Mouse (Mus musculus): ENCODE results near the gene Ndufa9.

Ndufa9 gene

GRCm38 (mm10) chr6:126848712-126849704 lies at the start of gene Ndufa9:
Ndufa9 (minus strand) TSS chr6:126849136.
- DNase-seq (ENCODE audit: low read depth, low spot score): peak; percentile 92

- DNase-seq (ENCODE audit: low read depth, low spot score): no peak
Measured at GRCm38 (mm10) chr6:126877118-126877517, 28.2 kb upstream of the Ndufa9 start.

DNA sequence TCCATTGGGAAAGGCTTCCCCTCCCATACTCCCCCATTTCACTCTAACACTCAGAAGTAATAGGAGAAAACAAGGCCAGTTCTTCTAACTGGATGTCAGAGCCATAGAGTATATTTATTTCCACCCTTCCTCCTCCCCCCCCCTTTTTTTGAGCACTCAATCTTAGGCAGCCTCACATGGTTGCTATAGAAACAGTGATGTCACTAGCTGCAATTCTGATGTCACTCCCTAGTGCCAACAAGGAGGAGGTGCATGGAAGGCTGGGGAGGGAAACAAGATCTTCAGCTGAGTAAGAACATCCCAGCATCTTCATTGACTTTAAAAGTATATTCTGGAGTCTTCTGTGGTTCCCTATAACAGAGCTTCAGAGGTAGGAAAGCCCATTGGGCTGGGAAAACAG lies 3.9 kb upstream of the Ndufa9 start, which contains the start of gene Akap3:
Gene Akap3 (plus strand): TSS at position 218 of the 400 bp plus-strand sequence.
- DNase-seq (ENCODE audit: low read depth, low spot score): no peak

- DNase-seq (ENCODE audit: low read depth, low spot score): no peak
Measured at GRCm38 (mm10) chr6:126836628-126837027, 12.3 kb downstream of the Ndufa9 start.

DNA sequence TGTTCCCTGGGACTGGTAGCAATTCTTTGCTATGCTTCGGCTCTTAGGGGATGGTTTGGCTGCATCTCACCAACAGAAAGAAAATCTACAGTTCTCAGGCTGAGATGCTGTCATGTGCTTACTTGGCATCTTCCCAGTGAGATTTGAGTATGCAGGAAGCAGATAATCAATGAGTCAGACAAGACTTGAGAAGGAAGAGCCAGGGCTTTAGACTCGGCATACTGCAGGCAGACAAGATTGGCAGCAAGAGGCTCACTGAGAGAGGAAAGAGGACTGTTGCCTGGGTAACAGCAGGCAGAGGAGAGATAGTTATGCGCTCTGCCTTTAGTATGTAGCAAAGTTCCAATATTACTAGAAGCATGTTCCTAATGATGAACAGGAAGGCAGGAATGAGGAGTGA lies 25.8 kb downstream of the Ndufa9 start:
- DNase-seq (ENCODE audit: low read depth, low spot score): no peak

DNA sequence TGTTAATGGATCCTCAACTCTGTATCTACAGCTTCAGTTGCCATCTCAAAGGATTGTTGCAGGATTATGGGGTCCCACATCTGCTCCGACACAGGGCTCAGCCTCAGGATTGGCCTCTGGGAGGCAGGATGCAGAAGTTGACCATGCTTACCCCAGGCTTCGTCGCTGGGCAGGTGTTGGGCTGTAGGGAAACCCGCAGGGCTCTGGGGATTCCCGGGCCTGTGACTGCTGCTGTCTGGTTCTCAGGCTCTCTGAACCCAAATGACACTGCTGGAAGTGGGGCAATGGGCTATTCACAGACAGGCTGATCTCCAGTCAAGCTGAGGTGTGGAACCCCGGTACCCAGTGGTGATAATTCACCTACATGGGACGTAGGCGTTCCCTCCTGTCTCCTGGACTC lies 32.6 kb downstream of the Ndufa9 start:
- DNase-seq (ENCODE audit: low read depth, low spot score): no peak

- DNase-seq (ENCODE audit: low read depth, low spot score): no peak
Measured at GRCm38 (mm10) chr6:126815206-126815750, 33.7 kb downstream of the Ndufa9 start.

DNA sequence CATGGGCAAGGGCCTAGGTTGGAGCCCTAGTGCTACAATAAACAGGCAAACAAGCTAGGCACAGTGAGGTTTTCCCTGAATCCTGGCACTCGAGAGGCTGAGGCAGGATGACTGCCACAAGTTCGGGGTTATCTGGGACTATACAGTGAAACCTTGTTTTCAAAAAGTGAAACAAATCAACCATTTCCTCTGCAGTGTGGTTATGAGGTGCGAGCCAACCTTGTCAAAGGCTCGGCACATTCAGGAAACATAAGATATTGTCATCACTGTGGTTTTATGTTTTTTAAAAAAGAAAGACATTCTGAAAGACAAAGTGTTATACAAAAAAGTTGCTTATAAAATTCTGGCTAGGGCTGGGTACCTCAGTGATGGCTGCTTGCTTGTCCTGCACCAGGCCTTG lies 37.5 kb downstream of the Ndufa9 start:
- no peak for DNase-seq (ENCODE audit: low read depth, low spot score)

DNA sequence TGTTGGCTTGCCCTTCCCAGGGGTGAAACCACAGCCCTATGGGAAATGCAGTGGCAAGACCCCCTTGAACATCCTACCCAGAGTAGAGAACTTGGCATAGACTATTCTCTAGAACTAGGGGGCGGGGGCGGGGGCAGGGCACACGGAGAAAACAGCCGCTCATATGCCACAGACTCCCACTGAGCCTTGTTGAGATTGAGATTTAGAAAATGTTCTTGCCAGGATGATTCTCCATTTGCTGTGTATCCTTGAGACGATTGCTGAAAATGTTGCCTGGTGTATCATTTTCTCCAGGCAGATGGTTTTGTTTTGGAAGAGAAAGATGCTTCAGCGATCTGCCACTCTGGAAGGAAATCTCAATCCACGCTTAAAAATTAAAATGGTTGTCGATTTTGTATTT lies 40.4 kb downstream of the Ndufa9 start:
- DNase-seq (ENCODE audit: low read depth, low spot score): no peak

DNA sequence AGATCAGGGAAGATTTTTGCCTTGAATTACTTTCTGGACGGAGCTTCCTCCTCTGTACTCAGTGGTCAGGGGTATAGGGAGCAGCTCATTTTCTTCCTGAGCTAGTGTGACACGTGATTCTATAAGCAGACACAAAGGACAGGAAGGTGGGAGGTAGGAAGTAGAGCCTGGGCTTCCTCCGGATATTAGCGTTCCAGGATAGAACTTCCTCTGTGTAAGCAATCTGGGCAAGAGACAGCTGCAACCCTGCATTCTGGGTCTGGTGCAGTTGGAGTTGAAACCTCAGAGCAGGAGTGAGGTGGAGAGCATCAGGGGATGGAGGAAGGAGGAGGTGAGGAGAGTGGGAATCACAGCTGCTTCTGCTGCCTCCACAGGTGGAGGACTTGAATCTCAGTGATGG lies 40.8 kb downstream of the Ndufa9 start:
- DNase-seq (ENCODE audit: low read depth, low spot score): no peak

DNA sequence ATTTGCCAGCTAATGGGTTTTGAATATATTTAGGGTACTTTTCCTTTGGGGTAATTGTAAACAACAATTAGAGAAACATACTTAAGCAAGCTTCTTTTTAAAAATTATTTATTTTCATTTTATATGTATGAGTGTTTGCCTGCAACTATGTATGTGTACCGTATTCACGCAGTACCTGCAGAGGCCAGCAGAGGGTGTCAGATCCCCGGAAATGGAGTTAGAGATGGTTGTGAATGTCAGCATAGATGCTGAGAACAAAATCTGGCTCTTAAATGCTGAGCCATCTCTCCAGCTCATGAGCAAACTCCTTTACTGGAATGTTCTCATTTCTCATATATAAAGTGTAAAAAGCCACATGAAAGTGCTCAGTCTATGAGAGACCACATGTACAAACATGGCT lies 42.2 kb downstream of the Ndufa9 start:
- no peak for DNase-seq (ENCODE audit: low read depth, low spot score)

DNA sequence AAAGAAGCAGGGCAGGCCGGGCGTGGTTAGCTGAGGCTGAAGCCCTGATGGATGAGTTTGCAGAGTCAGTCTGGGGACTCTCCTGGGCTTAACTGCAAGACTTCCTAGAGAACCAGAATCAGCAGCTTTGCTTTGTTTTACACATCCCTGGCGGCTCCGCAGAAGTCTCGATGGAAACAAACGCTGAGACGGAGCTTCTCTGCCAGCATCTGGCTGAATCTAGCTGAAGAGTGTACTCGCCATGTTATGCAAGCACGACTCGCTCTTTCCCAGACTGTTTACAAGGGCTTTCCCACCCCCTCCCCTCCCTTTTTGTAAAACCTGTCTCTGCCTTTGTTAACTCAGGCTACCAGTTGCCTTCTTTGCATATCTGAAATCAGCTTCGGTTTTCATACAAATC lies 46.0 kb downstream of the Ndufa9 start:
- DNase-seq (ENCODE audit: low read depth, low spot score): no peak

DNA sequence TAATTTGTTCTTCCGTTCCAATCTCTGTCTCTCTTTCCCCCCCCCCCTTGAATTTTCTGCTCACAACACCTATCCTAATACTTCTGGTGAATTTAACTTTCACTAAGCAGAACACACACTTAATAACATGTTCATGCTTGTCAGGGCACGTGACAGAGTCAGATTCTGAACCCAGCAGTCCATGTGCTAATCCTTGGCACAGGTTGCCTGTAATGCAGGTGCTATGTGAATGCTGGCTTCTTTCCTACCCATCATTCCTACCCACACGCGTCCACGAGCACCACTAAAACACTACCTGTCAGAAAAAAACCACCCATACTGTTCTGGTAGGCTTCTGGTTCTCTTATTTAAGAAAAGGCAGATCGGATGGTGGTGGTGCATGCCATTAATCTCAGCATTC lies 54.2 kb downstream of the Ndufa9 start:
- DNase-seq (ENCODE audit: low read depth, low spot score): no peak

DNA sequence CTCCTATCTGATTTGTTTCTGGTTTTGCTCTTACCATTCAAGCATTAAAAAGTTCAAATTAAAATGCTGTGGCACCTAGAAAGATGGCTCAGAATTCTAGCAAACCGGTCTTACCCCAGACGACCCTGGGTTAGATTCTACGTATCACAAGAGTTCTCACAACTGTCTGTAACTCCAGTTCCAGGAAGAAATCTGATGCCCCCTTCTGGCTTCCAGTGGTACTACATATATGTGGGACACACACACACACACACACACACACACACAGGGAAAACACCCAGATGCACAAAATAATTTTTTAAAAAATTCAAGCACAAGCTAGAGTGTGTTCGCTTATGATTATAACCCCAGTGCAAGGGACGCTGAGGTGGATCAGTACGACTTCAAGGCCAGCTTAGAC lies 55.2 kb downstream of the Ndufa9 start:
- no peak for DNase-seq (ENCODE audit: low read depth, low spot score)

- no peak for DNase-seq (ENCODE audit: low read depth, low spot score)
Measured at GRCm38 (mm10) chr6:126791964-126792363, 57.0 kb downstream of the Ndufa9 start.

- DNase-seq (ENCODE audit: low read depth, low spot score): no peak
Measured at GRCm38 (mm10) chr6:126791488-126791887, 57.4 kb downstream of the Ndufa9 start.

DNA sequence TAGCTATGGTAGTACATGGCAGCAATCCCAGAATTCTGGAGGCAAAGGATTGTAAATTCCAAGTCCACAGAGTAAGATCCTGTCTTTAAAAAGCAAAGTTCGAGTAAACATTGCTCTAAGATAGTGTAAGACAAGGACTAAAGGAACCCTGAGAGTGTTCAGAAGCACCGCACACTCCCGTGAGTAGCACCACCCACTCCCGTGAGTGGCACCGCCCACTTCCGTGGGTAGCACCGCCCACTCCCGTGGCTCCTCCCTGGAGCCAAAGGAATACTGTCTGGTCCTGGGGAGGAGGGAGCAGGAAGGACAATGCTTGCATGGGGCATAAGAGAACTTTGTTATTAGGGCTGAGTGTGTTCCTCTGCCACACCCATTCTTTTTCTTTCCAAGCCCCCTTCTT lies 60.1 kb downstream of the Ndufa9 start:
- no peak for DNase-seq (ENCODE audit: low read depth, low spot score)

- DNase-seq (ENCODE audit: low read depth, low spot score): no peak
Measured at GRCm38 (mm10) chr6:126784206-126784605, 64.7 kb downstream of the Ndufa9 start.

- no peak for DNase-seq (ENCODE audit: low read depth, low spot score)
Measured at GRCm38 (mm10) chr6:126783651-126784066, 65.3 kb downstream of the Ndufa9 start.

- DNase-seq (ENCODE audit: low read depth, low spot score): no peak
Measured at GRCm38 (mm10) chr6:126783056-126783455, 65.9 kb downstream of the Ndufa9 start.

GRCm38 (mm10) chr6:126777889-126778288 lies 71.0 kb downstream of the Ndufa9 start:
- no peak for DNase-seq (ENCODE audit: low read depth, low spot score)

DNA sequence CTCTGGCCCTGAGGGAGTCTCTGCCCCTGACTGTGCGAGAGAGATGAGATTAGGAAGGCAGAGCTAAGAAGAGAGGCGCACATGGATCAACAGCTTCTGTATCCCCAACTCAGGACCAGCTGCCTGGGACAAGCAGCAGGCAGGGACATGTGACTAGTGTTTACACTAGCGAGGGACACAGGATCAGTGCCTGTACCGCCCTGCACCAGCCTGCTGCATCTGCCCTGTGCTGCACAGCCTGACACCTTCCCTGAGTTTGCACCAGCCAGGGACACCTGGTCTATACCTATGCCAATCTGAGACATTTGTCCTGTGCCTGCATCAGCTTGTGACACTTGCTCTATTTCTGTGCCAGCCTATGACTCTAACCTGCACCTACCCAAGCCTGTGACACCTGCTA lies 75.1 kb downstream of the Ndufa9 start:
- no peak for DNase-seq (ENCODE audit: low read depth, low spot score)

- DNase-seq (ENCODE audit: low read depth, low spot score): no peak
Measured at GRCm38 (mm10) chr6:126772326-126772725, 76.6 kb downstream of the Ndufa9 start.

Data from retina, postnatal 7 days (tissue).